Mouse (Mus musculus): ENCODE measurements around the gene Mllt1. TPM values are rescaled to one million over a fixed set of nuclear protein-coding genes. Genes with fewer than 3 reads are reported as not detected.
A peak's percentile ranks its signal among the peaks of the same experiment; 100 is the strongest.
"Not testable (repeated sequence)": the region's sequence is repeated elsewhere in the genome, so short reads cannot be mapped to it uniquely, and the experiment has no call there.

The Mllt1 gene
- polyA plus RNA-seq, 1 experiment from 2014 or later, result 25.8 TPM

- Histone ChIP-seq H3K4me3 (peak overlapping the region; percentile 96), H3K9me3 (replicated peaks) (no peaks in the 10 kb centered on the region), H3K27me3 (no peaks in the 10 kb centered on the region), H3K9ac (peak overlapping the region; percentile 94), H3K4me1 (replicated peaks) (peaks cover 32% of the 10 kb centered on the region), H3K36me3 (no peaks in the 10 kb centered on the region), H3K4me2 (peak overlapping the region; percentile 93), H3K27ac (peak overlapping the region; percentile 77)
- ATAC-seq (replicated peaks; ENCODE audit: insufficient number of reproducible peaks, insufficient read depth, low FRiP score, low read depth), result peak; percentile 58
- 2% methylated on average over 41 of the region's 45 CpGs for WGBS
Observed at GRCm38 (mm10) chr17:56934545-56935330, 477 bp downstream of the Mllt1 start.

GRCm38 (mm10) chr17:56933395-56933794, 1.8 kb downstream of the Mllt1 start:
- H3K9me3 ChIP-seq (replicated peaks), result no peaks in the 10 kb centered on the region
- H3K9ac ChIP-seq, result no peak overlapping the region
- no peak overlapping the region for H3K27ac ChIP-seq
- no peaks in the 10 kb centered on the region for H3K36me3 ChIP-seq
- no peak for ATAC-seq (replicated peaks; ENCODE audit: insufficient number of reproducible peaks, insufficient read depth, low FRiP score, low read depth)
- H3K4me1 ChIP-seq (replicated peaks), result peaks cover 45% of the 10 kb centered on the region
- no peaks in the 10 kb centered on the region for H3K27me3 ChIP-seq
- WGBS, result 89% methylated on average over 2 of the region's 2 CpGs
- H3K4me2 ChIP-seq, result peak overlapping the region; percentile 93; the same call in 1 of the 2 replicates
- H3K4me3 ChIP-seq, result no peak overlapping the region

GRCm38 (mm10) chr17:56930026-56930425, 5.2 kb downstream of the Mllt1 start:
- WGBS, result 78% methylated on average over 8 of the region's 8 CpGs
- Histone ChIP-seq H3K4me2 (no peak overlapping the region), H3K36me3 (no peaks in the 10 kb centered on the region; the same call in 1 of the 2 replicates), H3K9ac (no peak overlapping the region), H3K27ac (no peak overlapping the region), H3K4me3 (no peak overlapping the region), H3K9me3 (replicated peaks) (no peaks in the 10 kb centered on the region), H3K27me3 (no peaks in the 10 kb centered on the region), H3K4me1 (replicated peaks) (peaks cover 42% of the 10 kb centered on the region)
- ATAC-seq (replicated peaks; ENCODE audit: insufficient number of reproducible peaks, insufficient read depth, low FRiP score, low read depth), result no peak

DNA sequence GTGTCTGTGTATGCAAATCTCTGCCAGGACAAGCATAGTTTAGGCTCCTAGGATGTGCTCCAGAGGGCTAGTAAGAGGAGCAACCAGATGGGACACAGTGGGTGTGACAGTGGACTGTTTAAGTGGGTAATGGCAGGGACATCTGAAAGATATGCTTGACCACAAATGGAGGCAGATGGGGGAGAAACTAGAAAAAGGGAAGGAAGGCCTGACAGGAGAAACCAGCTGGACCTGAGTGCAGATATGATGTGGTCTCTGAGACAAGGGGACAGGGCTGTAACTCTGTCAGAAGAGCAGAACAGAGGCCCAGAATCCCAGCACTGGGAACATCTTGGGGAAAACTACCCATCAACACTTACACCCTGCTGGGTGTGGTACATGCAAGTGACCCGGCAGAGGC, 5.7 kb downstream of the Mllt1 start:
- Histone ChIP-seq H3K9me3 (replicated peaks) (no peaks in the 10 kb centered on the region), H3K27ac (0 out of 2 replicates have a peak overlapping the region, but pooled peaks have one; percentile 12), H3K4me2 (no peak overlapping the region), H3K4me1 (replicated peaks) (peaks cover 39% of the 10 kb centered on the region), H3K36me3 (peaks cover 4% of the 10 kb centered on the region; the same call in 1 of the 2 replicates), H3K9ac (no peak overlapping the region), H3K4me3 (no peak overlapping the region), H3K27me3 (no peaks in the 10 kb centered on the region)
- ATAC-seq (replicated peaks; ENCODE audit: insufficient number of reproducible peaks, insufficient read depth, low FRiP score, low read depth), result no peak
- 67% methylated on average over 1 of the region's 1 CpGs for WGBS

DNA sequence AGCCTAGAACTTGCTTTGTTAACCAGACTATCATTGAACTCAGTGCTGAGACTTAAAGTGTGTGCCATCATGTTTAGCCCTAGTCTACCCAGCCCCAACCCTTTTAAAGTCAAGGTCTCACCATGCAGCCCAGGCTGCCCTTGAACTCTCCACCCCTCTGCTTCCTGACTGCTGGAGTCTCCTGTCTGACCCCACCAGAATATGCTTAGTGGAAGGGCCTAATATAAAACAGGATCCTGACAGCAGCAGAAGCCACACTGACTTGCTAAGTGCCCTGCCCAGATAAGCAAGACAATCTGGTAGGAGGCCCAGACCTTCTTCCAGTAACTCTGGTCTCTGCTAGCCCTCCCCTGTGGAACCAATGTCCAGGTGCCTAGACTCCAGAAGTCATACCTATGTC, 6.1 kb downstream of the Mllt1 start:
- no peak overlapping the region for H3K4me2 ChIP-seq
- ATAC-seq (replicated peaks; ENCODE audit: insufficient number of reproducible peaks, insufficient read depth, low FRiP score, low read depth), result no peak
- H3K36me3 ChIP-seq, result peaks cover 4% of the 10 kb centered on the region; the same call in 1 of the 2 replicates
- H3K4me3 ChIP-seq, result no peak overlapping the region
- H3K4me1 ChIP-seq (replicated peaks), result peaks cover 35% of the 10 kb centered on the region
- no peaks in the 10 kb centered on the region for H3K27me3 ChIP-seq
- no peak overlapping the region for H3K9ac ChIP-seq
- H3K9me3 ChIP-seq (replicated peaks), result no peaks in the 10 kb centered on the region
- 0 out of 2 replicates have a peak overlapping the region, but pooled peaks have one; percentile 17 for H3K27ac ChIP-seq

DNA sequence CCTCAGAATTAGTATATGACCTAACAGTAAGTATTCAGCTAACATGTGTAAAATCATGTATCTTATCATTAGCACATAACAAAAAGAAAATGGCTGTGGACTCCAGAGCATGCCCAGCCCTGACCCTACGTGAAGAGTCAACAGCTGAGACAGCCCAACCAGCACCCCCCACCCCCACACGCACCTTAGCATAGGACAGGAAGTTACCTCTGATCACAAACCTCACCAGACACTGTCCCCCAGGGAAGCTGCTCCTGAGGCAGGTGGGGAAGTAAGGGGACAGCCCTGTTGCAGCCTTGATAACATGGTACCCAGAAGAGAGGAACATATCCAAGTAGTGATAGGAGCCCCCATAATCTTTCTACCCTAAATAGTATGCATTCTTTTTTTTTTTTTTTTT, 9.2 kb downstream of the Mllt1 start:
- no peak overlapping the region for H3K4me2 ChIP-seq
- no peak overlapping the region for H3K27ac ChIP-seq
- 88% methylated on average over 2 of the region's 2 CpGs for WGBS
- H3K9me3 ChIP-seq (replicated peaks), result no peaks in the 10 kb centered on the region
- H3K27me3 ChIP-seq, result no peaks in the 10 kb centered on the region
- peaks cover 17% of the 10 kb centered on the region for H3K4me1 ChIP-seq (replicated peaks)
- ATAC-seq (replicated peaks; ENCODE audit: insufficient number of reproducible peaks, insufficient read depth, low FRiP score, low read depth), result no peak
- no peak overlapping the region for H3K9ac ChIP-seq
- H3K4me3 ChIP-seq, result no peak overlapping the region
- H3K36me3 ChIP-seq, result peaks cover 22% of the 10 kb centered on the region

DNA sequence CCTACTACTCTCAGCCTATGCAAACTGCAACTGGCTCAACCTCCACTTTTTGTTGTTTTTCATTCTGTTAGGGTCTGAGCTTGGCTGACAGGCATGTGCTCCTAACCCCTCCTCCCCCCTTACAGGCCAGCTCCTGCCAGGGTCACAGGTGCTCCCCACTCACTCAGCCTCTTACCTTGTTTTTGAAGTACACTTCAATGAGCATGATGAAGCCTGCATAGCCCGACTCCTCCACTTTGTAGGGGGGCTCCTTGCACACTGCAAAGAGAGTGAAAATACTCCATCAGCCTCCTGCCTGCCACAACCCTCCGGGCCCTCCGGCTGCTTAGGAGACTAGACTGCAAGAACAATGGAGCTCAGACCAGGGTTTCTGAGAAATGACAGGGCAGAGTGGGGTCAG, 15.5 kb downstream of the Mllt1 start:
- Histone ChIP-seq H3K4me3 (no peak overlapping the region), H3K4me2 (no peak overlapping the region), H3K27me3 (no peaks in the 10 kb centered on the region), H3K9me3 (replicated peaks) (no peaks in the 10 kb centered on the region), H3K4me1 (replicated peaks) (no peaks in the 10 kb centered on the region), H3K36me3 (peaks cover 35% of the 10 kb centered on the region), H3K9ac (no peak overlapping the region), H3K27ac (no peak overlapping the region)
- WGBS, result 82% methylated on average over 3 of the region's 3 CpGs
- ATAC-seq (replicated peaks; ENCODE audit: insufficient number of reproducible peaks, insufficient read depth, low FRiP score, low read depth), result no peak

DNA sequence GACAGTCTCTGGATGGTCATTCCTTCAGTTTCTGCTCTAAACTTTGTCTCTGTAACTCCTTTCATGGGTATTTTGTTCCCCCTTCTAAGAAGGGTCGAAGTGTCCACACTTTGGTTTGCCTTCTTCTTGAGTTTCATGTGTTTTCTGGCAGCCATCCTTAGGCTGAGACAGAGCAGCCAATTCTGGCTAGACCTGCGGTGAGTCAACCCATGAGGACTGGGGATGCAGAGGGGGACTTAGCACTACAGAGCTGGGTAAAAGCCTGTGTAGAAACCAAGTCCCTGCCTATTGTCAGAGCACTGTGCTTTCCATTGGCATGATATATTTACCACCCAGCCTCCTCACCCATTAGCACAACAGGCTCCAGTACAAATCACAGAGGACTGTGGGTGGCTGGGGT, 18.0 kb downstream of the Mllt1 start:
- ATAC-seq (replicated peaks; ENCODE audit: insufficient number of reproducible peaks, insufficient read depth, low FRiP score, low read depth), result no peak
- WGBS, result 83% methylated on average over 2 of the region's 2 CpGs
- Histone ChIP-seq H3K36me3 (peaks cover 23% of the 10 kb centered on the region), H3K4me3 (no peak overlapping the region), H3K9ac (no peak overlapping the region), H3K4me1 (replicated peaks) (no peaks in the 10 kb centered on the region), H3K27ac (no peak overlapping the region), H3K4me2 (no peak overlapping the region), H3K9me3 (replicated peaks) (no peaks in the 10 kb centered on the region), H3K27me3 (no peaks in the 10 kb centered on the region)

GRCm38 (mm10) chr17:56913444-56913843, 21.8 kb downstream of the Mllt1 start:
- Histone ChIP-seq H3K4me2 (no peak overlapping the region), H3K4me1 (replicated peaks) (peaks cover 4% of the 10 kb centered on the region), H3K4me3 (no peak overlapping the region), H3K9ac (no peak overlapping the region), H3K9me3 (replicated peaks) (no peaks in the 10 kb centered on the region), H3K27ac (no peak overlapping the region), H3K36me3 (peaks cover 19% of the 10 kb centered on the region; the same call in 1 of the 2 replicates), H3K27me3 (no peaks in the 10 kb centered on the region)
- no peak for ATAC-seq (replicated peaks; ENCODE audit: insufficient number of reproducible peaks, insufficient read depth, low FRiP score, low read depth)

- no peak overlapping the region for H3K9ac ChIP-seq
Observed at GRCm38 (mm10) chr17:56913023-56913422, 22.2 kb downstream of the Mllt1 start.

GRCm38 (mm10) chr17:56909764-56910163, 25.5 kb downstream of the Mllt1 start:
- not testable (repeated sequence) for H3K4me2 ChIP-seq; ATAC-seq (replicated peaks; ENCODE audit: insufficient number of reproducible peaks, insufficient read depth, low FRiP score, low read depth); H3K9me3 ChIP-seq (replicated peaks); H3K27me3 ChIP-seq; H3K27ac ChIP-seq; H3K4me3 ChIP-seq; H3K9ac ChIP-seq
- H3K36me3 ChIP-seq, result peaks cover 23% of the 10 kb centered on the region; the same call in 1 of the 2 replicates
- WGBS, result 93% methylated on average over 2 of the region's 2 CpGs
- peaks cover 23% of the 10 kb centered on the region for H3K4me1 ChIP-seq (replicated peaks)

More at GRCm38 (mm10) chr17:56913023-56913422, 22.2 kb downstream of the Mllt1 start:
- H3K4me3 ChIP-seq, result no peak overlapping the region
- WGBS, result 82% methylated on average over 3 of the region's 3 CpGs
- no peaks in the 10 kb centered on the region for H3K27me3 ChIP-seq
- no peak overlapping the region for H3K4me2 ChIP-seq
- H3K4me1 ChIP-seq (replicated peaks), result peaks cover 8% of the 10 kb centered on the region
- H3K27ac ChIP-seq, result no peak overlapping the region
- ATAC-seq (replicated peaks; ENCODE audit: insufficient number of reproducible peaks, insufficient read depth, low FRiP score, low read depth), result no peak
- H3K36me3 ChIP-seq, result peaks cover 19% of the 10 kb centered on the region; the same call in 1 of the 2 replicates
- H3K9me3 ChIP-seq (replicated peaks), result no peaks in the 10 kb centered on the region

- H3K9ac ChIP-seq, result no peak overlapping the region
- peaks cover 23% of the 10 kb centered on the region for H3K4me1 ChIP-seq (replicated peaks)
- peak; percentile 45; the same call in 1 of the 2 replicates for ATAC-seq (replicated peaks; ENCODE audit: insufficient number of reproducible peaks, insufficient read depth, low FRiP score, low read depth)
- H3K27ac ChIP-seq, result peak overlapping the region; percentile 59
- no peak overlapping the region for H3K4me2 ChIP-seq
- H3K9me3 ChIP-seq (replicated peaks), result no peaks in the 10 kb centered on the region
- H3K36me3 ChIP-seq, result peaks cover 29% of the 10 kb centered on the region; the same call in 1 of the 2 replicates
- H3K27me3 ChIP-seq, result no peaks in the 10 kb centered on the region
- WGBS, result 23% methylated on average over 9 of the region's 9 CpGs
- H3K4me3 ChIP-seq, result no peak overlapping the region
Observed at GRCm38 (mm10) chr17:56907887-56908286, 27.3 kb downstream of the Mllt1 start.
